Comparison of ENCODE assay signal across 3 mouse cellular contexts in the genomic region with DNA sequence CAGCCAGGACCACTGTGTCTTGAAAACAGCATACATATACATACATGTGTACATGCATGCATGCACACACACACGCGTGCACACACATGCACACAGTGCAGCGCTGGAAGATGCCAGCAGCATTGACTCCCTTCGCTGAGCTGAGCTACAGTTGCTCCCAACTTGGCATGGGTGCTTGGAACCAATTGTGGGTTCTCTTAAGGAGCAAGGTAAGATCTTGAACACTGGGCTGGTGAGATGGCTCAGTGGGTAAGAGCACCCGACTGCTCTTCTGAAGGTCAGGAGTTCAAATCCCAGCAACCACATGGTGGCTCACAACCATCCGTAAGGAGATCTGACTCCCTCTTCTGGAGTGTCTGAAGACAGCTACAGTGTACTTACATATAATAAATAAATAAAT. TPM values are rescaled to one million over a fixed set of nuclear protein-coding genes. Genes with fewer than 3 reads are reported as not detected.
"Had no signal": no experiment of that assay in that cellular context is flagged by ENCODE, and none has a peak within 500 bp of the region (broad histone marks: within the 10 kb centered on the region; RNA-seq: fewer than 3 reads in every experiment).

No protein-coding gene starts in this region.

RNA-seq across cellular contexts. Expression of a gene that starts 10.3 kb away (rescaled TPM):
- total RNA-seq: hematopoietic stem cell, adult 5-6 weeks had no signal
- polyA plus RNA-seq: heart, embryonic 11.5 days; heart, embryonic 13.5 days had no signal
